Mouse (Mus musculus): ENCODE measurements around the gene Slc8b1.

The Slc8b1 gene

GRCm38 (mm10) chr5:120510982-120511642, at the start of gene Slc8b1:
Gene Slc8b1, plus strand, starts transcription at chr5:120511168.
- peak; percentile 84 for DNase-seq

GRCm38 (mm10) chr5:120461902-120462301, 49.1 kb upstream of the Slc8b1 start:
- no peak for DNase-seq

- DNase-seq, result no peak
Measured at GRCm38 (mm10) chr5:120464321-120464720, 46.6 kb upstream of the Slc8b1 start.

GRCm38 (mm10) chr5:120465062-120465461, 45.9 kb upstream of the Slc8b1 start:
- no peak for DNase-seq

- DNase-seq, result no peak
Measured at GRCm38 (mm10) chr5:120465860-120466259, 45.1 kb upstream of the Slc8b1 start.

- DNase-seq, result no peak
Measured at GRCm38 (mm10) chr5:120467026-120467425, 43.9 kb upstream of the Slc8b1 start.

GRCm38 (mm10) chr5:120468336-120468735, 42.6 kb upstream of the Slc8b1 start:
- DNase-seq, result no peak

- DNase-seq, result no peak
Measured at GRCm38 (mm10) chr5:120468830-120469229, 42.1 kb upstream of the Slc8b1 start.

- DNase-seq, result no peak
Measured at GRCm38 (mm10) chr5:120471538-120471937, 39.4 kb upstream of the Slc8b1 start.

GRCm38 (mm10) chr5:120472770-120473169, 38.2 kb upstream of the Slc8b1 start, which contains the start of gene Sdsl:
Gene Sdsl, minus strand, starts transcription at chr5:120472810.
- no peak for DNase-seq

- no peak for DNase-seq
Measured at GRCm38 (mm10) chr5:120473361-120473760, 37.6 kb upstream of the Slc8b1 start.

GRCm38 (mm10) chr5:120475861-120476260, 35.1 kb upstream of the Slc8b1 start:
- DNase-seq, result no peak

- no peak for DNase-seq
Measured at GRCm38 (mm10) chr5:120476296-120476695, 34.7 kb upstream of the Slc8b1 start, which contains the start of gene Sds. Gene Sds, plus strand, starts transcription at chr5:120476526.

GRCm38 (mm10) chr5:120477993-120478392, 33.0 kb upstream of the Slc8b1 start:
- DNase-seq, result no peak

GRCm38 (mm10) chr5:120479538-120479937, 31.4 kb upstream of the Slc8b1 start:
- DNase-seq, result no peak

GRCm38 (mm10) chr5:120481205-120481604, 29.8 kb upstream of the Slc8b1 start:
- DNase-seq, result no peak

- DNase-seq, result no peak
Measured at GRCm38 (mm10) chr5:120483399-120483798, 27.6 kb upstream of the Slc8b1 start.

- DNase-seq, result no peak
Measured at GRCm38 (mm10) chr5:120487844-120488243, 23.1 kb upstream of the Slc8b1 start.

- DNase-seq, result no peak
Measured at GRCm38 (mm10) chr5:120490679-120491192, 20.2 kb upstream of the Slc8b1 start.

- DNase-seq, result no peak
Measured at GRCm38 (mm10) chr5:120492437-120492836, 18.5 kb upstream of the Slc8b1 start.

GRCm38 (mm10) chr5:120493440-120493839, 17.5 kb upstream of the Slc8b1 start:
- no peak for DNase-seq

- no peak for DNase-seq
Measured at GRCm38 (mm10) chr5:120493873-120494395, 17.0 kb upstream of the Slc8b1 start.

GRCm38 (mm10) chr5:120495064-120495702, 15.8 kb upstream of the Slc8b1 start:
- DNase-seq, result no peak

- no peak for DNase-seq
Measured at GRCm38 (mm10) chr5:120495703-120496226, 15.2 kb upstream of the Slc8b1 start.

All from thymus, adult 18-20 months (tissue).